Mouse (Mus musculus) heart, embryonic 11.5 days (tissue): ENCODE data around the gene Miox. TPM values are rescaled to one million over a fixed set of nuclear protein-coding genes. Genes with fewer than 3 reads are reported as not detected.
A peak's percentile ranks its signal among the peaks of the same experiment; 100 is the strongest.

ENCODE experiments used
- ATAC-seq: fragments of 200-750 bp; cut with Nextera tagmentation; replicated peaks from 2 replicates; pipeline ENCODE4 v1.8.0; 2017; ENCODE audit warnings: moderate library complexity; ENCODE audit not compliant: insufficient number of reproducible peaks, low FRiP score, low TSS enrichment
- H3K27ac ChIP-seq: fragments of 300-500 bp; sonication (generic); 2 replicates; pipeline ENCODE4 v1.5.1; 2014; ENCODE audit warnings: mild to moderate bottlenecking, low read depth, low read length
- H3K27me3 ChIP-seq: fragments of 300-500 bp; sonication (generic); 2 replicates; pipeline ENCODE4 v1.6.1; 2014; ENCODE audit warnings: mild to moderate bottlenecking, low read length, mixed read lengths; ENCODE audit not compliant: control insufficient read depth, insufficient read depth
- H3K36me3 ChIP-seq: fragments of 300-500 bp; sonication (generic); 2 replicates; pipeline ENCODE4 v1.6.1; 2014; ENCODE audit warnings: mild to moderate bottlenecking, low read length, moderate library complexity, mixed read lengths; ENCODE audit not compliant: control insufficient read depth, insufficient read depth
- H3K4me1 ChIP-seq: fragments of 300-500 bp; sonication (generic); 2 replicates; pipeline ENCODE4 v1.6.1; 2014; ENCODE audit warnings: low read length; ENCODE audit not compliant: control insufficient read depth, insufficient read depth
- H3K4me2 ChIP-seq: fragments of 300-500 bp; sonication (generic); 2 replicates; pipeline ENCODE4 v1.6.1; 2014; ENCODE audit warnings: mild to moderate bottlenecking, moderate library complexity
- H3K4me3 ChIP-seq: fragments of 300-500 bp; sonication (generic); 2 replicates; pipeline ENCODE4 v1.5.1; 2014; ENCODE audit warnings: low read depth, low read length
- H3K9ac ChIP-seq: fragments of 300-500 bp; sonication (generic); 2 replicates; pipeline ENCODE4 v1.6.1; 2014; ENCODE audit warnings: mild to moderate bottlenecking, low read depth, low read length, moderate library complexity
- H3K9me3 ChIP-seq: fragments of 300-500 bp; sonication (generic); replicated peaks from 2 replicates; pipeline ENCODE4 v1.6.1; 2016; ENCODE audit warnings: low read length; ENCODE audit not compliant: control insufficient read depth
- WGBS: fragments of 180-500 bp; shearing (Covaris S2); extraction: QIAGEN DNeasy Blood & Tissue Kit; methylation state at CpG from one replicate; pipeline ENCODE4 v1.1.7; 2014; ENCODE audit not compliant: insufficient replicate concordance; 5-methylcytosine and 5-hydroxymethylcytosine counted together
- polyA plus RNA-seq: library from polyadenylated mRNA; unstranded; fragments of >200 nt; fragmentation: Nextera tagmentation; extraction: Ambion mirVana; gene quantifications from 2 replicates; pipeline ENCODE4 v1.2.1, GENCODE M21; 2014

Miox gene
- polyA plus RNA-seq, 1 experiment from 2014 or later: not detected

- no peak overlapping the region for H3K27ac ChIP-seq
- peaks cover 13% of the 10 kb centered on the region for H3K36me3 ChIP-seq
- H3K4me1 ChIP-seq: peaks cover 25% of the 10 kb centered on the region
- no peak overlapping the region for H3K9ac ChIP-seq
- no peak overlapping the region for H3K4me2 ChIP-seq
- H3K27me3 ChIP-seq: peaks cover 43% of the 10 kb centered on the region
- no peak overlapping the region for H3K4me3 ChIP-seq
- 72% methylated on average over 7 of the region's 7 CpGs for WGBS
- no peaks in the 10 kb centered on the region for H3K9me3 ChIP-seq
- ATAC-seq: no peak
Measured at GRCm38 (mm10) chr15:89376040-89376439, 41.8 kb downstream of the Miox start.

DNA sequence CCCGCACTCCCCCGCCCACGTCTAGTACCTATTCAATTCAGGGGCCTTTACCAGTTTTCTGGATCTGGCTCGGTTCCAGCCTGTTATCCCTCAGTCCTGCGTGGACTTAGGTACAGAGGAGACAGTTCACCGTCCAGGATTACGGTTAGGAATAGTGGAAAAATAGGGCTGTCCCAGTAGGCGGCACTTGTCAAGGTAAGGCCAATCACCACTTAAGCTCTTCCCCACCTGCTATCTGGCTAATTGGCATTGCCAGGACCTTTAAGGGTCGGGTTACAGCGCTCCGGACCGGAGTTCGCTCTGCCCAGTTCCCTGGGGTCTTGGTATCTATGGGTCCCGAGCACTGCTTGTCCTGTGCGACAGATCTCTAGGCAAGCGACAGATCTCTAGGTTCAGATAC, 42.8 kb downstream of the Miox start, which contains the start of gene Tymp:
TSS of gene Tymp (minus strand) at position 83 of the 400 bp plus-strand sequence.
- Histone ChIP-seq H3K9ac (no peak within 1 kb of the TSS), H3K4me3 (peak within 1 kb of the TSS; percentile 14; the same call in 1 of the 2 replicates)

GRCm38 (mm10) chr15:89377362-89377761, 43.2 kb downstream of the Miox start:
- Histone ChIP-seq H3K4me2 (peak overlapping the region; percentile 31), H3K4me1 (peaks cover 25% of the 10 kb centered on the region), H3K4me3 (peak overlapping the region; percentile 14; the same call in 1 of the 2 replicates), H3K9ac (no peak overlapping the region), H3K27me3 (peaks cover 46% of the 10 kb centered on the region), H3K36me3 (no peaks in the 10 kb centered on the region), H3K9me3 (no peaks in the 10 kb centered on the region), H3K27ac (no peak overlapping the region)
- ATAC-seq: no peak
- 3% methylated on average over 18 of the region's 18 CpGs for WGBS

More for the DNA sequence above, 42.8 kb downstream of the Miox start, which contains the start of gene Tymp:
- H3K27ac ChIP-seq: no peak within 1 kb of the TSS
- H3K9me3 ChIP-seq: no peaks in the 10 kb centered on the region
- peaks cover 4% of the 10 kb centered on the region for H3K36me3 ChIP-seq
- peaks cover 43% of the 10 kb centered on the region for H3K27me3 ChIP-seq
- H3K4me1 ChIP-seq: peaks cover 25% of the 10 kb centered on the region
- ATAC-seq: no peak
- WGBS: 15% methylated on average over 16 of the region's 16 CpGs
- peak within 1 kb of the TSS; percentile 31 for H3K4me2 ChIP-seq

- Histone ChIP-seq H3K9me3 (no peaks in the 10 kb centered on the region), H3K36me3 (no peaks in the 10 kb centered on the region), H3K4me2 (peak overlapping the region; percentile 75), H3K9ac (peak overlapping the region; percentile 54), H3K27ac (no peak overlapping the region), H3K4me1 (peaks cover 20% of the 10 kb centered on the region), H3K27me3 (peaks cover 46% of the 10 kb centered on the region), H3K4me3 (peak overlapping the region; percentile 48)
- WGBS: 14% methylated on average over 46 of the region's 46 CpGs
- ATAC-seq: no peak
Measured at GRCm38 (mm10) chr15:89377938-89378828, 44.0 kb downstream of the Miox start.

DNA sequence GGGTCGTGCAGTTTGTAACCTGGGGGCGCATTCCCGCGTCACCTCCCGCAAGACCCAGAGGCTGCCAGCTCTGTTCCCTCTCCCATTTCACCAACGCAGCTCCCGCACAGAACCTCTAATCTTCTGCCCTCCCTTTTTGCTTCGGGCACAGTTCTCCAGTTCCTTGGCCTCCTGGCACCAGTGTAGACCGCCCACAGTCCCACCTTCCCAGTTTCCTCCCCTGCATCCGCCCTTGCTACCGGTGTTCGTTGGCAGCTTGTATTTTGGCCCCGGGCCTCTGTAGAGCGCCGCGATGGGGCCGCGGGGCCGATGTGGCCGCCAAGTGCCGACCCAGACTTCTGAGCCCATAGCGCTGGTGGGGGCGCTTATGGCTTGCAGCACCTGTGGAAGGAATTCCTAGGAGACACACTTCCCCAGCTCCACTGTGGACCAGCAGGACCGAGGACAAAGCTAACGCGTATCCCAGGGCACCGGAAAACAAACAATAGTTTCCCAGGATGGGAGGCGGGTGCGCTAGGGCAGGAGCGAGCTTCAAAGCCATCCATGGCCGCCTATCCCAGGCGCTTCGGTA, 44.7 kb downstream of the Miox start, which contains the start of gene Odf3b:
TSS of gene Odf3b (minus strand) at position 452 of the 571 bp plus-strand sequence.
- Histone ChIP-seq H3K9ac (peak within 1 kb of the TSS; percentile 54), H3K4me2 (peak within 1 kb of the TSS; percentile 75), H3K4me3 (peak within 1 kb of the TSS; percentile 48), H3K36me3 (no peaks in the 10 kb centered on the region), H3K4me1 (peaks cover 19% of the 10 kb centered on the region), H3K27me3 (peaks cover 46% of the 10 kb centered on the region), H3K27ac (no peak within 1 kb of the TSS), H3K9me3 (no peaks in the 10 kb centered on the region)
- no peak for ATAC-seq
- 2% methylated on average over 33 of the region's 33 CpGs for WGBS

GRCm38 (mm10) chr15:89379429-89379828, 45.2 kb downstream of the Miox start:
- peak overlapping the region; percentile 54; the same call in 1 of the 2 replicates for H3K9ac ChIP-seq
- H3K4me1 ChIP-seq: peaks cover 16% of the 10 kb centered on the region
- H3K9me3 ChIP-seq: no peaks in the 10 kb centered on the region
- H3K27me3 ChIP-seq: peaks cover 46% of the 10 kb centered on the region
- no peak for ATAC-seq
- no peaks in the 10 kb centered on the region for H3K36me3 ChIP-seq
- WGBS: 6% methylated on average over 10 of the region's 10 CpGs
- H3K27ac ChIP-seq: no peak overlapping the region
- H3K4me3 ChIP-seq: peak overlapping the region; percentile 48
- peak overlapping the region; percentile 75 for H3K4me2 ChIP-seq

DNA sequence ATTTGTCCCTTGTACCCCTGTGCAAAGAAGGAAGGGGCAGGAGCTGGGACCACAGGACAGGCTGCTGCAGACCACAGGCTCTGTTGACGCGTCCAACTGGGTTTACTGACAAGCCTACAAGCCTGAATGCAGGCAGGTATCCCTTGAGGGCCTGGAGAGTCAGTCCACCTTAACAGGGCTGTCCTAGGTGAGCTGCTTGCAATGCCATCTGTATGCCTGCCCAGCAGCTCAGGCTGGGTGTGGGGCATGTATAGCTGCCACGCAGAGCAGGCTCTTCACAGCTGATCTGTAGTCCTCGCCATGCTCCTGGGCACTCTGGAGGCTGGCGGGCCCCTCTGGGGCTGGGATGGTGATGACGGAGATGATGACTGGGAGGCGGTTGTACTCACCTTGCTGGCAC, 50.4 kb downstream of the Miox start, which contains the start of gene Klhdc7b:
TSS of gene Klhdc7b (plus strand) at position 301 of the 400 bp plus-strand sequence.
- H3K9ac ChIP-seq: no peak within 1 kb of the TSS
- no peak for ATAC-seq
- H3K4me2 ChIP-seq: no peak within 1 kb of the TSS
- no peaks in the 10 kb centered on the region for H3K9me3 ChIP-seq
- no peaks in the 10 kb centered on the region for H3K36me3 ChIP-seq
- H3K4me3 ChIP-seq: no peak within 1 kb of the TSS
- WGBS: 74% methylated on average over 7 of the region's 7 CpGs
- peaks cover 18% of the 10 kb centered on the region for H3K27me3 ChIP-seq
- no peaks in the 10 kb centered on the region; the same call in 1 of the 2 replicates for H3K4me1 ChIP-seq
- H3K27ac ChIP-seq: no peak within 1 kb of the TSS
